Mouse (Mus musculus): ENCODE data around the gene Maff.

Maff gene

GRCm38 (mm10) chr15:79346051-79346793, at the start of gene Maff:
Gene Maff (plus strand): TSS chr15:79346621.
- no peak for DNase-seq (ENCODE audit: extremely low read depth, low read depth)

DNA sequence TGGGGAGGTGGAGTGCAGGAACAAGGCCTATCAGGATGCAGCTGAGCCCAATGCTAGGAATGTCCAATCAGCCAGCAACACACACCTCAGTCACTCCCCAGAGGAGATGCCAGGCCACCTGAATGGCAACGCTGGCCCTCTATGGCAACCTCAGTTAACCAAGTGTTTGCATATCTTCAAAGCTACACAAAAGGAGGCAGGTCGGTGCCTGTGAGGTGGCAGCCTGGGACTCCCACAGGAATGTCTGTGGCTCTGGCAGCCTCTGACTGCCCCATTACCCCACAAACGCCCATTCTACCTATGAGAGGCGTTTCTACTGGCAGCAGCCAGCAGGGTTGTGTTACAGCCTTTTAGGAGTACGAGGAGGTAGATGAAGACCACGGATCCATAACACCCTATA, 47.9 kb upstream of the Maff start:
- DNase-seq (ENCODE audit: extremely low read depth, low read depth), result no peak

DNA sequence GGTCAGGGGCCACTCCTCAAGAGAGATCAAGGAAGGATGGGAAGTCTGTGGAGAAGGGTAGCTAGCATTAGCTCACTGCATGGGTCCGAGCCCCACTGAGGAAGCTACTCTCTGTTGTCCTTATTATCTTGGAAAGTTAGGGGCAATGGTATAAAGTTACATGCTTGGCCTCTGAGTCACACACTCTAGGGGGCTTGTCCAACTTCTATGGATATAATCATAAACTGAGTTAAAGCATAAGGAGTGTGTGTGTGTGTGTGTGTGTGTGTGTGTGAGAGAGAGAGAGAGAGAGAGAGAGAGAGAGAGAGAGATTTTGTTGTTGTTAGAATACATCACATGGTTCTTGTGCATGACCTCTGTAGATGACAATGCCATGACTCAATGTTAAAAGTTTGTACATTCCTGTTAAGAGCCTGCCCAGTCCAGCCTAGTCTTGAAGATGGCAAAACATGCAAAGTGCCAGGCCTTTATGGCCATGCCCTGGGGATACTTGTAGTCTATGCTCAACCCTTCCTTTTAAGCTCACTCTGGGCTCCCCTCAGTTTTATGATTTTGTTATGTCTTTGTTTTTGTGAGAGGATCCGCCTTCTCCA, 46.8 kb upstream of the Maff start:
- DNase-seq (ENCODE audit: extremely low read depth, low read depth), result no peak

GRCm38 (mm10) chr15:79303725-79304124, 42.7 kb upstream of the Maff start:
- no peak for DNase-seq (ENCODE audit: extremely low read depth, low read depth)

- DNase-seq (ENCODE audit: extremely low read depth, low read depth), result no peak
Measured at GRCm38 (mm10) chr15:79304832-79305231, 41.6 kb upstream of the Maff start.

- no peak for DNase-seq (ENCODE audit: extremely low read depth, low read depth)
Measured at GRCm38 (mm10) chr15:79306043-79306637, 40.3 kb upstream of the Maff start.

DNA sequence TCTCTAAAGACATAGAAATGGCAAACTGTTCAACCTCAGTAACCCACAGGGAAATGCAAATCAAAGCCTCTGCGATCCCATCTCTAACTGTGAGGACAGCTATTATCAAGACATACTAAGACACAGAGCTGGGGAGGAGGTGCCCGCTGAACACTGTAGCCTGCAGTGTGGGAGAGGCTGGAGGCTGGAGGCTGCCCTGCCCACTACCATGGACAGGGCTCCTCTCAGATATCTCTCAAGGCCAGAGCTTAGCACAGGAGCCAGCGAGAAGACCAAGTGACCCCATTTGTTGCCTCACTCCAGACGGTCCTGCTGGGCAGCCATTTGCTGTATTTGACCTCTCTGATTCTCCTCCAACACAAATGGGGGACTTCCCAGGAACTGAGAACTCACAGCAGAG, 38.6 kb upstream of the Maff start:
- no peak for DNase-seq (ENCODE audit: extremely low read depth, low read depth)

DNA sequence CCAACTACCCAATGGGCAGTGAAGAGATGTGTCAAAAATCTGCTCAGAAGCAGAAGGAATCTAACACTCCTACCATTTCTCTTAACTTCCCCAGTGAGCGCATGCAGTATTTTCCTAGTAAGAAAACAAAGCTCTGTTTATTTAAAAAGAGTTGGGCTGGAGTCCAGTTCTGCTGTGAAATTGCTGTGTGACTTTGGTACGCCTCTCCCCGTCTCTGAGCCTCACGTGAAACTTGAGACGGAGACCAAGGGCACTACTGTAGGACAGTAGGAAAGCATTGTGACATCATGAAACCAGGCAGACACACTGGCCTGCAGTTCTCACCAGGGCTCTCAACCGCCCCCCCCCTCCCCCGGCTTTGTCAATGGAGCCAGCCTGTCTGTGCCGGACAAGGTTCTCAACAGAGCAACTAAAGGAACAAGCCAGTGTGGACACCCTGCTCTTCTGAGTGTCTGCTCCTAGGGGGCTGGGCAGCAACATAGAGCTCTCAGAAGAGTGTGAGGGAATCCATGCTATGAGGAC, 32.5 kb upstream of the Maff start:
- no peak for DNase-seq (ENCODE audit: extremely low read depth, low read depth)

- DNase-seq (ENCODE audit: extremely low read depth, low read depth), result no peak
Measured at GRCm38 (mm10) chr15:79321733-79322190, 24.7 kb upstream of the Maff start.

DNA sequence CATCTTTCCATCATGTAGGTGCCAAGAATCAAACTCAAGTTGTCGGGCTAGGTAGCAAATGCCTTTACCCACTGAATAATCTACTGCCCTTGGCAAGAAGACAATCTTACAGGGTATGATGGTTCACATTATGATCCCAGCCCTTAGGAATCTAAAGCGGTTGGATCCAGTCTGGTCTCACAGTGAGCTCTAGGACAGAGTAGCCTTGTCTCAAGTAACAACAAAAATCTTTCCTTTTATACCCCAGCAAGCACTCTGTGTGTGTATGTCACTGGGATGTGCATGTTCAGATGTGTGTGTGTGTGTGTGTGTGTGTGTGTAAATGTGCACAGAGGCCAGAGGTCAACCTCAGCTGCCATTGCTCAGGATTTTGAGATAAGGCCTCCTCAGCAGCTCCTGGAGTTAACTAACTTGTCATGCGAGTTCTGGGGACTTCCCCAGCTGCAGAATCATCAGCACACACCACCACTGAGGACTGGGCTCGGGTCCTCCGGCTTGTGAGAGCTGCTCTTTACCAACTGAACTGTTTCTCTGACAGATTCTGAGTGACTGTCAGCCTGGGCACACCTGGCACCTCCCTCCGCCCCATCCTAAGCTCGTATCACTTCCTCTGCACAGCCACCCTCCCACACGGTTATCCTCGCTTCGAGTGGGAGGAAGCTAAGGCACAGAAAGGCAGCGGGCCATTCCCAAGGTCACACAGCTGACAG, 24.0 kb upstream of the Maff start:
- DNase-seq (ENCODE audit: extremely low read depth, low read depth), result no peak

- no peak for DNase-seq (ENCODE audit: extremely low read depth, low read depth)
Measured at GRCm38 (mm10) chr15:79322991-79323790, 23.2 kb upstream of the Maff start.

GRCm38 (mm10) chr15:79323791-79324155, 22.6 kb upstream of the Maff start:
- DNase-seq (ENCODE audit: extremely low read depth, low read depth), result no peak

DNA sequence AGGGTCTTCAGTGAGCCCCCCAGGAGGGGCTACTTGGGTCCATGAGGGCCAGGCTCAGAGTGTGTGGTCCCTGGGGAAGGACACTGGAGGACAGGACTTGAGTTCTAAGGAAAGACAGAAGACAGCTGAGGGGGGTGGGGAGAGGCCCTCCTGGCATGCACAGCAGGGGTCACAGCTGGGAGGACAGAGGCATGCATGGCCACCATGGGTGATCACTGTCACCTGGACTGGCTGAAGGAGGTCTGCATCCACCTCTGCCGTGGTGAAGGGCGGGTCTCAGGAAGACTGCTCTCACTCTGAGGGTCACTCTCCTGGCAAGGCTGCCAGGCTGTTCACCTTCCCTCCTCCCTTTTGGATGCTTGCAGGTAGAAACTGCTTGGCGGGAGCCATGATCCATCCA, 22.0 kb upstream of the Maff start:
- DNase-seq (ENCODE audit: extremely low read depth, low read depth), result no peak

DNA sequence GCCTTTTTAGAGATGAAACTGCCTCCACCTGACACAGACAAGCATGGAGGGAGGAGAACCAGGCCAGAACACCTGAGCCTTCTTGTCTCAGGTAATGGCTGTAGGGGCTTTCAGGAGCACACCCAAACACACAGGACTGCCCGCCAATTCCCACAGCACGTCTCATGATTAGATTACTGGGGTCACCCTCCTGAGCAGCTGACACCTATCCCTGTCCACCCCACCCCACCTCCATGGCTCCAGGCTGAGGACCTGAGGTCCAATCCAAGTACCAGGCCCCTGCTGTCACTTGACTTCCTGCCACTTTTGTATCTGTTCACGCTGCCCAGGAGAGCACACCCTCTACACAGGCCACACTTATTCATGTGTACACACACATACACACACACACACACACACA, 20.7 kb upstream of the Maff start:
- DNase-seq (ENCODE audit: extremely low read depth, low read depth), result no peak

DNA sequence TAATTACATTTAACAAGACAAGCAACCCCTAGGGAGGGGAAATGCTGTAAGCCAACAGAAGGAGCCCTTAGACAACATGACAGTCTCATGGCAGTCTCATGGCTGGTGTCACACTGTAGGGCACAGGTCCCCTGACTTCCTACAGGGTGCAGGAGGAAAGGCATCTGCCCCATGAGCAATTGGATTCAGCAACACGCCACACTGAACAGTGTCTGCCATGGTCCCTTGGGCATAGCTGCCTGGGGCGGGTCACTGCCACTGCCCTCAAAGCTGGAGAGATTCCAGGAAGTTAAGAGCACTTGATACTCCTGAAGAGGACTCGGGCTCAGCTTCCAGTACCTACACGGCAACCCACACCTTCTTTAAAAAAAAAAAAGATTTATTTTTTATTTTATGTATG, 20.2 kb upstream of the Maff start:
- no peak for DNase-seq (ENCODE audit: extremely low read depth, low read depth)

GRCm38 (mm10) chr15:79326971-79327961, 19.2 kb upstream of the Maff start:
- DNase-seq (ENCODE audit: extremely low read depth, low read depth), result peak; percentile 57

DNA sequence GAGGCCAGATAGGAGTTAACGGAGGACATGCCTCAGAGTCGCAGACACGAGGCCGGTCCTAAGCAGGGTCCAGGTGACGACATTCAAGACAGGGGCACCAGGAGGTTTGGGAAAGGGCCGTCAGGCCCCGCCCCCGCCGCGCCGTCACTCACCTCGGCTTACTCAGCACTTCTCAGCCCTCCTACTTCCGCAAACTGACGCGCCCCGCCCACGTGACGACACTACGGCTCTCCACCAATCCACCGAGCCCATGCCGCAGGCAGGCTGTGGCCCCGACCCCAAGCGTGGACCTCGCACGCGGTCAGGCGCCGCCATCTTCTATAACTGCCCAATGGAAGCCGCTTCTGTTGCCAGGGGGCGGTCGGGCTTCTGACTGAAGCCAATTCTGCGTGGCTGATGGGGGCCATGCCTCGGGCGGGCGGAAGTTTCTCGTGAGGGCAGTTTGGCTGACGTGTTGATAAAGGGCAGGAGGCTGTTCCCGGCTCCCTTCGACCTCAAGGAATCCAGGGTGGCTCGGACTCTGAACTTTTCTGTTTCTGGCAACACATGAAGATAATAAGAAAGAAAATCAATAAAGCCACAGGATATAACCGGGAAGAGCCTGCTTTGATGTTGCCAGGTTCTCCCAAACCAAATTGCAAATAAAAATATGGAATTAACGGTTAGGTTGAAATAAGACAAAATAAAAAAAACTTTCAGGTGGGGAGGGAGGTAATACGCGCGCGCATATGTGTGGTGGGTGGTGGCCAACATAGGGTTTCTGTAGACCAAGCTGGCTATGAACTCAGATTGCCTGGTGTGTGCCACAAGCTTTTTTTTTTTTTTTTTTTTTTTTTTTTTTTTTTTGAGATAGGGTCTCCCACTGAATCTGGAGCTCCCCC, 18.1 kb upstream of the Maff start, which contains the start of gene Pla2g6:
Pla2g6 (minus strand) TSS at position 333 of the 881 bp plus-strand sequence.
- peak; percentile 96 for DNase-seq (ENCODE audit: extremely low read depth, low read depth)

DNA sequence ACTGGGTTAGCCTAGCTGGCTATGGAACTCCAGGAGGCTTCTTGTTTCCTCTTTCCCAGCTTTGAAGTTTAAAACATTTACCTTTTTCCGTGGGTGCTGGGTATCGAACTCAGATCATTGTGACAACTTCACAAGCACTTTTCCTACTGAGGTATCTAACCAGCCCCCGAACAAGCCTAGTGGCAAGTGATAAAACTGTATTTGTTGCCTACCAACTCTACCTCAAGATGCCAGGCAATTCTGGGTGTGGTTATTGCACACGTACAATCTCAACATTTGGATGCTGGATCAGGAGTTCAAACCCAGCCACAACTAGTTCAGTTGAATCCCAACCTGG, 17.5 kb upstream of the Maff start:
- DNase-seq (ENCODE audit: extremely low read depth, low read depth), result peak; percentile 44

Measured in MEL-GATA-1-ER (cell line).